Mouse (Mus musculus) kidney, adult 2 months (tissue): ENCODE measurements at regions not wholly inside any gene's neighbourhood (a gene's known extent, or its start where the extent isn't known, plus 50 kb on each side); places are given as distances from the start of the nearest gene placed in this dataset.

ENCODE experiments used
- CTCF ChIP-seq: fragments of 200-500 bp; conservative IDR thresholded peaks from 2 replicates; pipeline ENCODE4 v1.5.1; 2011; ENCODE audit warnings: low read depth, mild to moderate bottlenecking, control low read depth, low read length, moderate library complexity, mixed read lengths; ENCODE audit not compliant: insufficient read depth, insufficient read length
- POLR2A ChIP-seq: fragments of 200-500 bp; IDR thresholded peaks from one replicate; pipeline ENCODE4 v1.6.1; 2011; ENCODE audit warnings: low read depth, low read length, control low read depth

DNA sequence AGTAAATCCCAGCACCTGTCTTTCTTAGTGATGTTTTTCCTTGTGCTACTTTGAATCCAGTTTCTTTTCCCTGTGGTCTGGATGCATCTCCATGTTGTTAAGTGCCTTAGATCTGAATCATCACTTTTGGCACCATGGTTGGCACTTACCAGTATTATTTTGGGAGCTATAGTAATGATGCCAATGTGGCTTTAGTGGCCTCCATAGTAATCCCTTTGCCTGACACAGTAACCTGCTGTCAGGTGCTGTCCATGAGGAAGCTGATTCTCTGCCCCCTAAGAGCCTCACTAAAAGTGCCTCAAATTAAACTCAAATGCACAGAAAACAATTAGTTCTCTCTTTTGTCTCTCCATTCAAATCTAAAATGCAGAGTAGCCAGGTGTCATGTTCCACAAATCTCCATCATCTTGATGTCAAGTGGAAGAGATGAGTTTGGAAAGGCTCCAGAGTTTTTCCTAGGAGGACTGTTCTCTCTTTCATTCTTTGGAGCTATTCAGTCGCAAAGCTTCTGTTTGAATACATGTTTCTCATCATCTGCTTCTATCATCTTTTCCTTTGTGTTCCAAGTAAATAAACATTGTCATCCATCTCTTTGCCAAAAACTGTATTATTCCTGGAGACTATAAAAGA, 1062.1 kb downstream of the Brinp1 start:
- TF ChIP-seq POLR2A (no peak), CTCF (no peak)
